Mouse (Mus musculus) frontal cortex, postnatal 10 days (tissue): ENCODE measurements around the gene Ccdc141.
A peak's percentile ranks its signal among the peaks of the same experiment; 100 is the strongest.

Experiments
- DNase-seq, 2 experiments: peaks; one replicate each; pipeline ENCODE4 v3.0.0; 2022; ENCODE audit warnings: low spot score in 2 of 2, mixed read lengths in 1 of 2

The Ccdc141 gene

DNA sequence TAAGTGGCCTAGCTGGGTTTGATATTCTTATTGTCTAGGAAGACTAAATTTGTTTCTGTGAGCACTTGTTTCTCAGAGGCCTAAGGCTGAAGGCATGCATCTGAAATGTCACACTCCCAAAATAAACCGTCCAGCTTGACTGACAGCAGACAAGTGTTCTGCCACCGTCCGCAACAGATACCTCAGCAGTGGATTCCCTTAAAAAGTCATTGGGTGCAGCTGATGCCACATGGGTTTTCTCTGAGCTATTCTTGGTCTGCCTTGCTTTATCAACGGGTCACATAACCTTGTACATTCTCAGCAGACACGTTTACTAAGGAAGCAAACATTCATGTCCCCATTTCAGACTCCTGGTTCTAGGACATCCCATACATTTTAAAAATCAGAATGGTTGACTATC is 188.7 kb downstream of the Ccdc141 start:
- DNase-seq = no peak

DNA sequence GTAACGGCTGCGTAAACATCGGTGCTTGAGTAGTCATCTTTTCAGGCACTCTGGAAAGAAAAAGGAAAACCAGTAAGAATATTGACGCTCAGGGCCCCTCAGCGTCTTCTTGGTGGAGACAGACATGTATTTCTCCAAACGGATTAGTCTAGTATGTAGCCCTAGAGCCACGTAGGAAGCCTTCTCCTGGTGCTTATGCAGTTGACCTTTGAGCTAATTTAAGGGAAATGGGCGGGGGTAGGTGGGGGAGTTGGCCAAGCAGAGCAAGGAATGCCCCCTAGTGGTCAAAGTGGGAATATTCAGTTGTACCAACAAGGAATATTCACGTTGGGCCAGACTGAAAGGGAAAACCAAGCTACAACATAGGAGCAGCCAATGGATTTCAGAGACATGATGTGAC is 190.3 kb downstream of the Ccdc141 start:
- no peak for DNase-seq

DNA sequence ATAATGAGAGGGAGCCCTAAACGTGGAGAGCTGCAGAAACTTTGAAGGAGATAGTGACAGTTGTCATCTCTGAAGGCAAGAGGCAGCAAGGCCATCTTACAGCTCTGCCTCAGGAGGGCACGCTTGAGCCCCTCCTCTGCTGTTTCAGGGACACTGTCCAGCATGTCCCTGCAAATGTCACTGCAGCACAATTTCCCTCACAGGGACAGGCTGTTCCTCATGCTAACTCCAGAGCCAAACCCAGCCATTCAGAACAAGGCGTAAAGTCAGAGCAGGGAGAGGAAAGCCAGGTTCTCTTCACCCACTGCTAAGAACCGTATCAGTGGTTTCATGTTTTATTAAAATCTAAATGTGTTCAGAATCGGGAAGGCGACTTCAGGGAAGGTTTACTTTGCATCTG is 192.8 kb downstream of the Ccdc141 start:
- DNase-seq = no peak

DNA sequence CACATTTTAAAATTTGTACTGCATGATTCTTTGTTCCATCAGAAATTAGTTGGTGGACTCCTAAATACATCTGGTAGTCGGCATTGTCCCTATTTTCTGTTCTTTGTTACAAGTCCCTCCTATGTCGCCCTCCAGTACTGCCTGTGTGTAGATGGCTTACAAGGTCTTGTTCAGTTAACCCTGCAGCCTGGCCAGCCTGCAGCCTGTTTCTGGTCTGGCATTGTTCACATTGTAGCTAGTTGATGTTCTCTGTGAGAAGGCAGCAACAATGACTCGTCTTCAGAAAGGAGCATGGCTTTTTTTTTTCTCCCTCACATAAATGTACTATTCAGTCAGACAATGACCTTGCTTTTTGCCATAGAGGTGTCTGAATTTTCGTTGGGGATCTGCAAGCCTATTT is 198.4 kb downstream of the Ccdc141 start:
- DNase-seq = no peak

DNA sequence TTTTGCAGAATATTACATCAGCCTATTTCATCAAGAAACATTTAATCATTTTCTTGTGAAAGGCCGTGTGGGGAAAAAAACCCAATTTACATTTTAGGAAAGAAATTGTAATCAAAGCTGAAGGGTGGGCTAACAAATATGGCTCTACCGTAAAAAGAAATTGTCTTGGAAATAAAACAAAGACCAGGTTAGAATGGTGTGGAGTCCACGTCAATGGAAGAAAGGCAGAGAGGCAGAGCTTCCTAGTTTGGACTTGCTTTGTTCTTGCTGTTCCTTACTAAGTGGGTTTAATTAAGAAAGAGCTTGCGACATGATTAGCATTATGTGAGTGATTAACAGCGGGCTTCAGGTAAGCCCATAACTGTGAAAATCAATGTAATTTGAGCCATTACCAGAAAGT is 199.4 kb downstream of the Ccdc141 start:
- DNase-seq = no peak

DNA sequence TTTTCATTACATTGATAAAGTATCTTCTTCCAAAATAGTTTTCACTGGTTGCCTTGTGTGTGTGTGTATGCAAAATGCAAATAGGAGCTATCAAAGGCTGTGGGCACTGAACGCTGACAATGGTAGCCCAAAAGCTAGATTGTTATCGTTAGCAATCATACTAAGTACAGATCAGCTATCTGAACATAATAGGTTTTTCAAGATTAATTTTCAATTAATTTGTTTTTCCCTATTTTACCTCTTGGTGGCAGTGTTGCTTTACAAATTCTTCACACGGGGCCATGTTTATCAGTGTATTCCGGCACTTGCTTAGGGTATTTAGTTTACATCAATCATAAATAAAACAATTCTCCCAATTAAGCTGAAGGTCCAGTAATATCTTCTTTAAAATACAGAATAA is 199.8 kb downstream of the Ccdc141 start:
- DNase-seq = no peak

DNA sequence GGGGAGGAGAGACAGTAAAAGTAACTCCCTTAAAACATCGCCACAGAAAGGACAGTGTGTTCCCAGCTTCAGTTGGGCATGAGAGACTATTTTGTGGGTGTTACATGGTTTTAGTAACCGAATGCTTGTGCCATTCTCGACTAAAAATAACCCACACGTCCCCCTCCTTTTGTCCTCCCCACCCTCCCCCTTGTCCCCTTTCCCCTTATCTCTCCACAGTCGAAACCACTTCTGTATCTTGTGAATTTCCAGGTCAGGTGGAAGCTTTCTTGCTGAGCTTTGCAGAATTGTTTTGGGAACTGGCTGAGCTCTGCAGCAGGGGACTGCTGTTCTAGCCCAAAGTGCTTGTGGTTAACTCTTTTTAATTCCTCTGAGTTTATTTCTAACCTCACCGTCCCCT is 200.2 kb downstream of the Ccdc141 start:
- DNase-seq = no peak

DNA sequence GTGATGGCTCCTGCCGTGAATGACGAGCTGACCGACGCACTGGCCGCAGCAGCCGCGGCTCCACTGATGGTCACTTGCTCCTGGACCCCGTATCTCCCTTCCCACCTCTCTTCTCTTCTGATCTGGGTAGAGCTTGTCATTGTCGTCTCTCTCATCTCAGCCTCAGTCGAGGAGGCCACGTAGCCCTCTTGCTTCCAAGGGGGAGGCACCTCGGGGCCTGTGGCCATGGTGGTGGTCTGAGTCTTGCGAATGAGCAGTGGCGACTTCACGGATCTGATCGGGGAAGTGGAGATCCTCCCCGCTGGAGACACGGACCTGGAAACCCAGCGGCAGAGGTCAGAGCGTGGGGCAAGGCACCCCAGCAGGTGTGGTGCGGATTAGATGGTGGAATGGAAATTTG is 200.8 kb downstream of the Ccdc141 start:
- DNase-seq = no peak

DNA sequence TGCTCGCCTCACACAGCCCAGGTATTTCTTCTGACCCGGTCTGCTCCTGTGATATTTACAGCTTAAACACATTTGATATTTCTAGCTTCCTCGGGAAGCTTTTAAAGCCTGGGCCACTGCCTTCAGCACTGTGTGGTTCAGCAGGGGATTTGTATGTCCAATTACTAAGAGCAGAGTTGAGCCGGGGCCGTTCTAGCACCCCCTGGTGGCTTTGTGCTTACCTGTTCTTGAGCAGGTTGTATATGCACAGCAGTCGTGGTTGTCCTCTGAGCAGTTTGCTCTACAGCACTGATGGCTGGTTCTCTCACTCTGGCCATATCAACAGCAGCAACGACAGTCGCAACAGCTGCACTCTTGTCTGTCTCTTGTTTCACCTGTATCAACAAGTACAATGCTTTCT is 201.5 kb downstream of the Ccdc141 start:
- peak; percentile 50 to 58 for DNase-seq

DNA sequence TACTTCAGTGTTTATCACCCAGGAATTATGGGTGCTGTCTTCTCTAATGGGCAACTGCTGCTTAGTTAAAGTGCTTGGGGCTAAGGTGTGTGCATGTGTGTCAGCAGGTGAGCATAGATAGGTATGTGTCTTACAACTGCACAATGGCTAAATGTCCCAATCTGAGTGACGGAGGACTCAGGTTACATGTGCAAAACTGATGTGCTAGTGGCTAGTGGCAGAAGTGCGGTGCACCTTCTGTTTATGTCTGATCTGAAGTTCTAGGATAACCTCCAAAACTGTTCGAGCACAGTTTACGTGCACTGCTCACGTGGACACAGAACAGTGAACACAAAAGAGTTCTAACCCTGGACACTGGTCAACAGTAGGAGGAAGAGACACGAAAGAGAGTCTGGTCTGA is 203.9 kb downstream of the Ccdc141 start:
- no peak for DNase-seq

DNA sequence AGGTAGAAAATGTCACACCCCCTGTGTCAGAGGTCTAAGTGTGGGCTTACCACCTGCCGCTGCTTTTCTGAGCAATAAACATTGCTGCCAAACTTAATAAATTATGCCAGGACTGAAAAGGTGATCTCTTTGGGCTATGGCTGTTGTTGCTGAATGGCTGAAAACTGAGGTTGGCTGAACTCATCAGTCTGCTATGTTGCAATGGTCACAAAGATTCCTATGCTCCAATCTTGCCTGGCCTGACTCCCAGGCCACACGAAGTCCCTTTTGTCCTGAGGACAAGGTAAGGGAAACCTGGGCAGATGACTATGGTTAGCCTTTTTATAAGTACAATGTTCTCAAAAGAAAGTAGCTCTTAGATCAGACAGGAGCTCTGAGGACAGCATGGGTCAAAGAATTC is 204.4 kb downstream of the Ccdc141 start:
- no peak for DNase-seq

DNA sequence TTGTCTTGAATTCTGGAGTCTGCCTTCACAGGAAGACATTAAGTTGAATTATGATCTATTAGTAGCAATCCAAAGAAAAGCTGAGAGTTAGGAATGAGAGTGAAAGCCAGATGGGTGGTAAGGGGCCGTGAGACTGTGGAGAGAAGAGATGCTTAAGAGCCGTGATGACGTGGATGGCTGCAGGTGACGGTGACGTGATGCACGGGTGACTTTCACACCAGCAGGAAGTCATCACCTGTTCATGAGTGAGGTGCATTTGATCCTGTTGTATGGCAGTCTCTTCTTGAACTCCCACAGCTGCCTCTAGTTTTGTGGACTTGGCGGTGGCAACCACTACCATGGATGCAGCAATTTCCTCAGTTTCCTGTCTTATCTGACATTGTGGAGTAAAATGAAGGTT is 204.9 kb downstream of the Ccdc141 start:
- no peak for DNase-seq

DNA sequence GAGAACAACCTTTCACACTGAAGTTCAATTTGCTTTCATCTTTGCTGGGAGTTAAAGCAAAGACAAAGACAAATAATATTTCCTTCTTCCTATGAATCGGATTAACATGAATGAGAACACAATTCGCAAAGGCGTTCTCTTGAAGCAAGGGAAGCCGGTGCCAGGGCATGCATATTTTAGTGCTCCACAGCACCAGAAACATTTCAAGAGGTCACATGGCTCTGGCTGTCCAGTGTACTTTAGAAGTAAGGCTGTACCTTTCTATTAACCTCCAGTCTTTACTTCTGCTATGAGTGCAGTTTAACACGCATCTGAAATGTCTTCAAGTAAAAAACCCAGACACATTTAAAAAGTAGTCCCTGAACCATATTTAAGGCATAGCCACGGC is 208.4 kb downstream of the Ccdc141 start:
- no peak for DNase-seq

DNA sequence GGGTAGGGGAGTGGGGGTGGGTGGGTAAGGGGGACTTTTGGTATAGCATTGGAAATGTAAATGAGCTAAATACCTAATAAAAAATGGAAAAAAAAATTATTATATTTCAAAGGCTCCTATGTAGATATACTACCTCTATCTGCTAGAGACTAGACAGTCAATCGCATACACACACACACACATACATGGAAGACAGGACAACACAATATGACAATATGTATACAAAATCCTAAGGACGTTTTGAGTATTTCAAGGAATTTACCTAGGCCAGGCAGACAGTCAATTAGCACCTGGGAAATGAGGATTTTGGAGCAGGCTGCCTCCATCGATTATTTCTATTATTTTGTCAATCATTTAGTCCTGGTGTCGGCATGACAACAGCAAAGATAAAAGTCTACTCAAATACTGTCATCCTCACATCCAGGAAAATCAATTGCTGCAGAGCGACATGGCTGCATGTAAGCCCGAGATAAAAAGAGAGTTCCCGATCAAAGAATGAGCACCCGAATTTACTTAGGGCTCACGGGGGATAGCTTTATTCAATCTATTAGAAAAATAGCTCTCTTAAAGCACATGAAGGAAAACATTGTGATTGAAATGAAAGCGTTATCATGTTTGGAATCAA is 208.9 kb downstream of the Ccdc141 start:
- DNase-seq = no peak
